Mouse (Mus musculus) CH12.LX (cell line): Measurements from ENCODE around the gene Zfp273. TPM values are rescaled to one million over a fixed set of nuclear protein-coding genes. Genes with fewer than 3 reads are reported as not detected.

ENCODE experiments used
- polyA plus RNA-seq: library from polyadenylated mRNA; unstranded; fragments of >175 nt; gene quantifications from 2 replicates; pipeline ENCODE4 v1.2.1, GENCODE M21; 2012; ENCODE audit warnings: low read depth; ENCODE audit not compliant: insufficient read length
- total RNA-seq, 2 experiments: library from RNA; depleted of rRNA; stranded (reverse); fragments of 300-350 nt in 1 of 2; fragments of >200 nt in 1 of 2; gene quantifications; 2 replicates each; pipeline ENCODE4 v1.2.3; 2012 to 2014

Zfp273 gene
- total and polyA plus RNA-seq, 3 experiments = 1.9 to 4.5 (median 2.0) TPM

Other genes with a start within 250 kb of the Zfp273 start
- gene Zfp729b, start 204.0 kb upstream of the Zfp273 start, total RNA-seq (2012; rRNA removed) = 4.8 and 6.4 TPM in 2 replicates
- 13.4 and 17.9 TPM in 2 replicates for gene Zfp729b, start 204.0 kb upstream of the Zfp273 start, total RNA-seq (2014; rRNA removed)
- gene Zfp729b, start 204.0 kb upstream of the Zfp273 start, polyA plus RNA-seq = 6.5 and 6.6 TPM in 2 replicates
- gene Gm49345, start 176.0 kb upstream of the Zfp273 start, total RNA-seq (2012; rRNA removed) = not detected in 2 replicates
- gene Gm49345, start 176.0 kb upstream of the Zfp273 start, total RNA-seq (2014; rRNA removed) = not detected in 2 replicates
- gene Gm49345, start 176.0 kb upstream of the Zfp273 start, polyA plus RNA-seq = 1.2 and 1.5 TPM in 2 replicates
- 3.6 and 3.7 TPM in 2 replicates for gene Zfp729a, start 175.9 kb upstream of the Zfp273 start, total RNA-seq (2012; rRNA removed)
- gene Zfp729a, start 175.9 kb upstream of the Zfp273 start, total RNA-seq (2014; rRNA removed) = 11.2 and 12.6 TPM in 2 replicates
- 4.6 and 4.8 TPM in 2 replicates for gene Zfp729a, start 175.9 kb upstream of the Zfp273 start, polyA plus RNA-seq
- gene Zfp738, start 126.7 kb upstream of the Zfp273 start, total RNA-seq (2012; rRNA removed) = 7.3 TPM in 2 replicates
- 9.4 and 10.3 TPM in 2 replicates for gene Zfp738, start 126.7 kb upstream of the Zfp273 start, total RNA-seq (2014; rRNA removed)
- 4.7 and 4.9 TPM in 2 replicates for gene Zfp738, start 126.7 kb upstream of the Zfp273 start, polyA plus RNA-seq
- 6.5 and 8.1 TPM in 2 replicates for gene Zfp65, start 84.6 kb upstream of the Zfp273 start, total RNA-seq (2012; rRNA removed)
- gene Zfp65, start 84.6 kb upstream of the Zfp273 start, total RNA-seq (2014; rRNA removed) = 13.0 and 16.3 TPM in 2 replicates
- gene Zfp65, start 84.6 kb upstream of the Zfp273 start, polyA plus RNA-seq = 4.7 and 6.1 TPM in 2 replicates
- gene Zfp85, start 58.5 kb upstream of the Zfp273 start, total RNA-seq (2012; rRNA removed) = 3.0 and 3.3 TPM in 2 replicates
- 6.4 and 7.0 TPM in 2 replicates for gene Zfp85, start 58.5 kb upstream of the Zfp273 start, total RNA-seq (2014; rRNA removed)
- 2.7 and 3.1 TPM in 2 replicates for gene Zfp85, start 58.5 kb upstream of the Zfp273 start, polyA plus RNA-seq
- gene Zfp493, start 34.0 kb upstream of the Zfp273 start, total RNA-seq (2012; rRNA removed) = not detected in 2 replicates
- gene Zfp493, start 34.0 kb upstream of the Zfp273 start, total RNA-seq (2014; rRNA removed) = not detected in 2 replicates
- gene Zfp493, start 34.0 kb upstream of the Zfp273 start, polyA plus RNA-seq = not detected in 2 replicates
- gene Gm10037, start 17.4 kb downstream of the Zfp273 start, total RNA-seq (2012; rRNA removed) = not detected in 2 replicates
- gene Gm10037, start 17.4 kb downstream of the Zfp273 start, total RNA-seq (2014; rRNA removed) = not detected in 2 replicates
- gene Gm10037, start 17.4 kb downstream of the Zfp273 start, polyA plus RNA-seq = not detected in 2 replicates
- not detected in 2 replicates for gene BC048507, start 49.6 kb downstream of the Zfp273 start, total RNA-seq (2012; rRNA removed)
- gene BC048507, start 49.6 kb downstream of the Zfp273 start, total RNA-seq (2014; rRNA removed) = not detected in 2 replicates
- gene BC048507, start 49.6 kb downstream of the Zfp273 start, polyA plus RNA-seq = 0.72 TPM in 1 of 2 replicates, not detected in the other